Mouse (Mus musculus): ENCODE data around the gene Cacul1.
A peak's percentile ranks its signal among the peaks of the same experiment; 100 is the strongest.

Cacul1 gene

GRCm38 (mm10) chr19:60530171-60530570, 50.7 kb downstream of the Cacul1 start:
- DNase-seq (ENCODE audit: low spot score in 2 of 2), result no peak

- no peak for DNase-seq (ENCODE audit: low spot score in 2 of 2)
These were observed 51.5 kb downstream of the Cacul1 start for GRCm38 (mm10) chr19:60529302-60529701.

- no peak for DNase-seq (ENCODE audit: low spot score in 2 of 2)
These were observed 52.2 kb downstream of the Cacul1 start for GRCm38 (mm10) chr19:60528602-60529001.

- no peak for DNase-seq (ENCODE audit: low spot score in 2 of 2)
These were observed 53.9 kb downstream of the Cacul1 start for GRCm38 (mm10) chr19:60526876-60527275.

GRCm38 (mm10) chr19:60525086-60525485, 55.7 kb downstream of the Cacul1 start:
- DNase-seq (ENCODE audit: low spot score in 2 of 2), result no peak

GRCm38 (mm10) chr19:60524678-60525077, 56.1 kb downstream of the Cacul1 start:
- no peak for DNase-seq (ENCODE audit: low spot score in 2 of 2)

GRCm38 (mm10) chr19:60520131-60520530, 60.7 kb downstream of the Cacul1 start:
- no peak for DNase-seq (ENCODE audit: low spot score in 2 of 2)

- no peak for DNase-seq (ENCODE audit: low spot score in 2 of 2)
These were observed 65.8 kb downstream of the Cacul1 start for GRCm38 (mm10) chr19:60515064-60515463.

GRCm38 (mm10) chr19:60513431-60513830, 67.4 kb downstream of the Cacul1 start:
- DNase-seq (ENCODE audit: low spot score in 2 of 2), result peak in 1 of 2 experiments; percentile 8

GRCm38 (mm10) chr19:60500209-60500608, 80.6 kb downstream of the Cacul1 start:
- DNase-seq (ENCODE audit: low spot score in 2 of 2), result no peak

GRCm38 (mm10) chr19:60497171-60497570, 83.7 kb downstream of the Cacul1 start:
- no peak for DNase-seq (ENCODE audit: low spot score in 2 of 2)

- DNase-seq (ENCODE audit: low spot score in 2 of 2), result no peak
These were observed 85.1 kb downstream of the Cacul1 start for GRCm38 (mm10) chr19:60495772-60496171.

GRCm38 (mm10) chr19:60489566-60489965, 91.3 kb downstream of the Cacul1 start:
- DNase-seq (ENCODE audit: low spot score in 2 of 2), result no peak

GRCm38 (mm10) chr19:60485261-60485660, 95.6 kb downstream of the Cacul1 start:
- no peak for DNase-seq (ENCODE audit: low spot score in 2 of 2)

- DNase-seq (ENCODE audit: low spot score in 2 of 2), result no peak
These were observed 102.0 kb downstream of the Cacul1 start for GRCm38 (mm10) chr19:60478859-60479258.

- no peak for DNase-seq (ENCODE audit: low spot score in 2 of 2)
These were observed 103.0 kb downstream of the Cacul1 start for GRCm38 (mm10) chr19:60477788-60478187.

Measured in frontal cortex, postnatal 14 days (tissue).